Mouse (Mus musculus) intestine, embryonic 14.5 days (tissue): ENCODE data around the gene Arhgef15. TPM values are rescaled to one million over a fixed set of nuclear protein-coding genes. Genes with fewer than 3 reads are reported as not detected.
A peak's percentile ranks its signal among the peaks of the same experiment; 100 is the strongest.
"Not testable (repeated sequence)": the region's sequence is repeated elsewhere in the genome, so short reads cannot be mapped to it uniquely, and the experiment has no call there.

Experiments
- ATAC-seq: fragments of 200-750 bp; cut with Nextera tagmentation; replicated peaks from 2 replicates; pipeline ENCODE4 v1.8.0; 2017; ENCODE audit warnings: low read depth, moderate number of reproducible peaks, moderate TSS enrichment, moderate library complexity; ENCODE audit not compliant: low FRiP score, low TSS enrichment
- DNase-seq: peaks from one replicate; pipeline ENCODE4 v3.0.0-alpha.2; 2018; ENCODE audit warnings: low spot score
- H3K27ac ChIP-seq: fragments of 300-500 bp; sonication (generic); 2 replicates; pipeline ENCODE4 v1.5.1; 2014; ENCODE audit warnings: low read depth, mild to moderate bottlenecking, control low read depth
- H3K27me3 ChIP-seq: fragments of 300-500 bp; sonication (generic); replicated peaks from 2 replicates; pipeline ENCODE4 v1.6.1; 2014; ENCODE audit warnings: low read length, control low read depth; ENCODE audit not compliant: control insufficient read depth, insufficient read depth
- H3K36me3 ChIP-seq: fragments of 300-500 bp; sonication (generic); 2 replicates; pipeline ENCODE4 v1.6.1; 2014; ENCODE audit warnings: low read length, control low read depth; ENCODE audit not compliant: control insufficient read depth, insufficient read depth
- H3K4me1 ChIP-seq: fragments of 300-500 bp; sonication (generic); replicated peaks from 2 replicates; pipeline ENCODE4 v1.6.1; 2014; ENCODE audit warnings: low read length, control low read depth, mixed read lengths; ENCODE audit not compliant: control insufficient read depth, insufficient read depth
- H3K4me2 ChIP-seq: fragments of 300-500 bp; sonication (generic); 2 replicates; pipeline ENCODE4 v1.6.1; 2014; ENCODE audit warnings: low read length
- H3K4me3 ChIP-seq: fragments of 300-500 bp; sonication (generic); 2 replicates; pipeline ENCODE4 v1.5.1; 2014; ENCODE audit warnings: low read depth, low read length, control low read depth, mixed read lengths
- H3K9ac ChIP-seq: fragments of 300-500 bp; sonication (generic); 2 replicates; pipeline ENCODE4 v1.6.1; 2014; ENCODE audit warnings: mild to moderate bottlenecking, low read length
- H3K9me3 ChIP-seq: fragments of 300-500 bp; sonication (generic); 2 replicates; pipeline ENCODE4 v1.6.1; 2016; ENCODE audit warnings: low read length, control low read depth; ENCODE audit not compliant: control insufficient read depth
- WGBS: fragments of 180-500 bp; shearing (Covaris S2); extraction: QIAGEN DNeasy Blood & Tissue Kit; methylation state at CpG from one replicate; pipeline ENCODE4 v1.1.7; 2014; 5-methylcytosine and 5-hydroxymethylcytosine counted together
- polyA plus RNA-seq: library from polyadenylated mRNA; unstranded; fragments of >200 nt; fragmentation: Nextera tagmentation; extraction: Ambion mirVana; gene quantifications from 2 replicates; pipeline ENCODE4 v1.2.1, GENCODE M21; 2014

The Arhgef15 gene
- polyA plus RNA-seq, 1 experiment from 2014 or later = 9.6 TPM

DNA sequence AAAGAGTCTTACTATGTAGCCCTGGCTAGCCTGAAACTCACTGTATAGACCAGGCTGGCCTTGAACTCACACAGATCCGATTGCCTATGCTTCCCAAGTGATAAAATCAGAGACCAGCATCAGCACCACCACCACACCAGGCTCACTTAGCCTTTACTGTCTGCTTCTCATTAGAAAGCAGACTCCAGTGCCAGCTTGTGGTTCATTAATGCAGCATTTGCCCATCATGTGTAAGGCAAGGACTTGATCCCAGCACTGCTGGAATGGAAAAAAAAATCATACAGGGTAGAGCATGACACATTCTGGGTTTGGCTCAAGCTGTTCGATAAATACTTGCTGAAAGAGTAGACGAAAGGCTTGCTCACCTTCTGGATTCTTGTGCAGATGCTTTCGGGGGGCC lies 11.3 kb downstream of the Arhgef15 start:
- no peak overlapping the region for H3K4me3 ChIP-seq
- no peak overlapping the region for H3K4me2 ChIP-seq
- 87% methylated on average over 4 of the region's 4 CpGs for WGBS
- no peaks in the 10 kb centered on the region for H3K36me3 ChIP-seq
- no peak overlapping the region for H3K27ac ChIP-seq
- DNase-seq = no peak
- no peaks in the 10 kb centered on the region; the same call in 1 of the 2 replicates for H3K27me3 ChIP-seq
- ATAC-seq = no peak
- H3K9me3 ChIP-seq = no peaks in the 10 kb centered on the region
- H3K4me1 ChIP-seq = no peaks in the 10 kb centered on the region
- no peak overlapping the region for H3K9ac ChIP-seq

DNA sequence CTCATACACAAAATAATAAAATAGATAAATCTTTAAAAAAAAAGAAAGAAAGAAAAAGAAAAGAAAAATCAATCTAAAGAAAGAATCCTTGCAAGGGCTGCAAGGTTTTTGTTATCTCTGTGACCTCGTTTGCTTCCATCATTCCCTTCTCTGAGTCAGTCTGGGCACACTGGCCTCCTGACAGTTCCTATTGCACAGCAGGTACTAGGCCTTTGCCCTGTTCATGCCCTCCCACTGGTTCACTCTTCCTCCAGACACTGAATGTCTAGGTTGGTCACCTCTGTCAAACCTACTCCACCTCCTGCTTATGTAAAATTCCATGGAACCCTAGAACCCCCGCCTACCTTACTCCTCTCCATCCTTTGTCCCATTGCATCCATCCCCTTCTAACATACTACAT lies 12.0 kb downstream of the Arhgef15 start:
- H3K4me2 ChIP-seq = no peak overlapping the region
- DNase-seq (no peak), ATAC-seq (no peak)
- no peak overlapping the region for H3K9ac ChIP-seq
- no peaks in the 10 kb centered on the region for H3K36me3 ChIP-seq
- H3K9me3 ChIP-seq = no peaks in the 10 kb centered on the region
- no peak overlapping the region for H3K27ac ChIP-seq
- no peaks in the 10 kb centered on the region; the same call in 1 of the 2 replicates for H3K27me3 ChIP-seq
- 69% methylated on average over 2 of the region's 2 CpGs for WGBS
- H3K4me3 ChIP-seq = no peak overlapping the region
- H3K4me1 ChIP-seq = peaks cover 4% of the 10 kb centered on the region; the same call in 1 of the 2 replicates

DNA sequence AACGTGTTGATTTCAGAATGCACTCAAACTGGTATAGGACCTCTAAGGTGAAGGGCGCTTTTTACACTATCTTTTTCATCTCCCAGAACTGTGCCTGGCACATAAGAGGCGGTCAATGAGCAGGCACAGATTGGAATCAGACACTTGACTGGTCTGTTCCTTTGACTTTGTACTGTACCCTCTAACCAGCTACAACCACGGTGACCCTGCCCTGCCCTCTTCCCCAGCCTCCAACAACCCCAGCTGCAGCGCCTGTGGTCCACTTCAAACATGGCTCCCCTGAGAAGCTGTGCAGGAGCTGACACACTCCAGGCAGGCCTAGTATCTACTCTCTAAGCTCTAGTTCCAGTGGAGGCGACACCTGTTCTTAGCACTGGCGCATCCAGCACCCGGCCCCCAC lies 14.5 kb downstream of the Arhgef15 start:
- DNase-seq (no peak), ATAC-seq (no peak)
- Histone ChIP-seq H3K27ac (no peak overlapping the region), H3K9ac (no peak overlapping the region), H3K4me2 (no peak overlapping the region), H3K4me1 (peaks cover 4% of the 10 kb centered on the region; the same call in 1 of the 2 replicates), H3K9me3 (no peaks in the 10 kb centered on the region), H3K4me3 (no peak overlapping the region), H3K27me3 (no peaks in the 10 kb centered on the region; the same call in 1 of the 2 replicates), H3K36me3 (no peaks in the 10 kb centered on the region)
- WGBS = 83% methylated on average over 8 of the region's 8 CpGs

DNA sequence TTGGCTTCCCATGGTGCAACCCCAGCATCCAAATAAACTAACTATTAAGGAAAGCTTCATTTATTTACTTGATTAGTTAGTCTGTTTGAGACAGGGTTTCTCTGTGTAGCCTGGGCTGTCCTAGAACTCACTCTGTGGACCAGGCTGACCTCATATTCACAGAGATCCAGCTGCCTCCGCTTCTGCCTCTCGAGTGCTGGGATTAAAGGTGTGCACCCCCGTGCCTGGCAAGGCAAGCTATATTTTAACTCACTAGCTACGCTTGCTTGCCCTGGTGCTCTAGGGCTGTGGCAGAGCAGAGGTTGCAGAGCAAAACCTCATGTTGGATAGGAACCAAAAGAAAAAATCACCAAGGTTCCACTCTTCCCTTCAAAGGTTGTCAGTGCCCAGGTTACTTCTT lies 16.8 kb downstream of the Arhgef15 start:
- Histone ChIP-seq H3K4me3 (peak overlapping the region; percentile 40), H3K4me2 (peak overlapping the region; percentile 65), H3K9ac (peak overlapping the region; percentile 47; the same call in 1 of the 2 replicates), H3K27me3 (no peaks in the 10 kb centered on the region), H3K27ac (no peak overlapping the region), H3K9me3 (no peaks in the 10 kb centered on the region), H3K36me3 (no peaks in the 10 kb centered on the region), H3K4me1 (peaks cover 4% of the 10 kb centered on the region; the same call in 1 of the 2 replicates)
- WGBS = 48% methylated on average over 4 of the region's 4 CpGs
- DNase-seq (no peak), ATAC-seq (no peak)

- ATAC-seq = peak; percentile 97
- Histone ChIP-seq H3K4me1 (peaks cover 4% of the 10 kb centered on the region; the same call in 1 of the 2 replicates), H3K27ac (peak overlapping the region; percentile 39; the same call in 1 of the 2 replicates), H3K9ac (peak overlapping the region; percentile 47), H3K27me3 (no peaks in the 10 kb centered on the region), H3K4me3 (peak overlapping the region; percentile 40), H3K4me2 (peak overlapping the region; percentile 65), H3K36me3 (no peaks in the 10 kb centered on the region), H3K9me3 (no peaks in the 10 kb centered on the region)
- 2% methylated on average over 16 of the region's 16 CpGs for WGBS
- DNase-seq = peak; percentile 90
These were observed 17.6 kb downstream of the Arhgef15 start for GRCm38 (mm10) chr11:68939451-68940304.

- H3K9ac ChIP-seq, H3K4me2 ChIP-seq, H3K9me3 ChIP-seq, H3K27me3 ChIP-seq, H3K36me3 ChIP-seq, ATAC-seq, DNase-seq, H3K4me3 ChIP-seq, H3K4me1 ChIP-seq, H3K27ac ChIP-seq: not testable (repeated sequence)
- 85% methylated on average over 4 of the region's 4 CpGs for WGBS
These were observed 20.3 kb downstream of the Arhgef15 start for GRCm38 (mm10) chr11:68936951-68937350.

DNA sequence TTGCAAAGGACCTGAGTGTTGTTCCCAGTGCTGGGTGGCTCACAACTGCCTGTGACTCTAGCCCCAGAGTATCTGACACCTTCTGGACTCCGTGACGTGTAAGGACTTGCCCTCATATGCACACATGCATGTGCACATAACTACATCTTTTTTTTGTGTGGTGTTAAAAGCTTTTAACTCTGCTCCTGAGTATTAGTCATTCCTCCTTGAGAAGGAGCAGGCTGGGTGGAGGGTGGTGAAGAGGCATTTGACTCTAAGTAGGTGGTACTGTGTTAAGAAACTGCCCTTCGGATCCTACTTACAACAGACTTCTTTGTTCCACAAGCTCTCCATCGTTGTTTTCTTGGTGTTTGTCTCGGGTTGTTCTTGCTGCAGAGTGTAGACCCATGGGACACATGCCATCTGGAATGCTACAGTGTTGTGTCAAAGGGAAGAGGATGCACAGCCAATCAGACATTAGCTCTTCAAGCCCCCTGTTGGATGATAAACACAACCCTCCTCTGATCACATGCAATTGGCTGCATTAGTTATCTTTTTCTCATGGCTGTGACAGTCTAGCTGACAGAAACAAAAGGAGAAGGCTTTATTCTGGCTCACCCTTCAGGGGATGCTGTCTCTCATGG lies 23.3 kb downstream of the Arhgef15 start:
- no peaks in the 10 kb centered on the region for H3K27me3 ChIP-seq
- 70% methylated on average over 5 of the region's 5 CpGs for WGBS
- ATAC-seq (no peak), DNase-seq (no peak)
- H3K27ac ChIP-seq = no peak overlapping the region
- H3K36me3 ChIP-seq = no peaks in the 10 kb centered on the region
- no peak overlapping the region for H3K4me3 ChIP-seq
- no peaks in the 10 kb centered on the region; the same call in 1 of the 2 replicates for H3K4me1 ChIP-seq
- no peak overlapping the region for H3K4me2 ChIP-seq
- no peaks in the 10 kb centered on the region for H3K9me3 ChIP-seq
- H3K9ac ChIP-seq = no peak overlapping the region

GRCm38 (mm10) chr11:68929947-68930346 lies 27.3 kb downstream of the Arhgef15 start:
- Histone ChIP-seq H3K9me3 (no peaks in the 10 kb centered on the region), H3K27me3 (no peaks in the 10 kb centered on the region), H3K4me1 (no peaks in the 10 kb centered on the region; the same call in 1 of the 2 replicates), H3K4me2 (0 out of 2 replicates have a peak overlapping the region, but pooled peaks have one; percentile 3), H3K4me3 (no peak overlapping the region), H3K36me3 (no peaks in the 10 kb centered on the region), H3K27ac (no peak overlapping the region), H3K9ac (no peak overlapping the region)
- ATAC-seq (no peak), DNase-seq (no peak)
- WGBS = 16% methylated on average over 6 of the region's 6 CpGs
